Mouse (Mus musculus) gastrocnemius, postnatal 36 days (tissue): ENCODE results near the gene Mau2. TPM values are rescaled to one million over a fixed set of nuclear protein-coding genes. Genes with fewer than 3 reads are reported as not detected.

ENCODE experiments used
- DNase-seq, 2 experiments: peaks; one replicate each; pipeline ENCODE4 v3.0.0; 2022
- intact Hi-C: fragments of 180-260 bp; cut with DNase I; formaldehyde crosslinking; loops from one replicate; pipeline ENCODE4 v1.15.1; 2025
- total RNA-seq, 2 experiments: library from RNA; stranded (reverse); gene quantifications; 2 replicates each; pipeline ENCODE4 v1.2.3; 2021

Gene Mau2
- total RNA-seq, 2 experiments from 2014 or later: 24.2 to 25.8 TPM

- intact Hi-C loops: no loop called here
- no peak for DNase-seq
Observed at GRCm38 (mm10) chr8:69984876-69985553, 57.5 kb downstream of the Mau2 start.

DNA sequence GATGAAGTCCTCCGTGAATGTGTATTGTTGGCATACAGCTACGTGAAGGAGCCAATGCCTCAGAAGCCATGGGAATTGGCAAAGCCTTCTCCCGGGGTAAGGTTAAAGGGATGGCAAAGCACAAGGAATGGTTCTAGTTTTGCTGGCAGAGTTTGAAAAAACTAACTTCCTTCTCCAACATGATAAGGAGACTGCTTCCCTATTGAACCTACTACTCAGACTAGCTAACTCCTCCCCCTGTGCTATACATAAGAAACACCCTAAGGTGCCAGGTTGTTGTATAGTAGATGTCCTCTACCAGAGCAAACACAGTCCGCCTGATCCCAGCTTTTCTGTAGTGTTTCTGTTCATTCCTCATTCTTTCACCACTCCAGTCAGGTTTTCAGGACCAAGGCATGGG lies 64.1 kb downstream of the Mau2 start:
- intact Hi-C loops: no loop called here
- DNase-seq: no peak

GRCm38 (mm10) chr8:69974806-69975205 lies 67.7 kb downstream of the Mau2 start:
- intact Hi-C loops: no loop called here
- DNase-seq: no peak

DNA sequence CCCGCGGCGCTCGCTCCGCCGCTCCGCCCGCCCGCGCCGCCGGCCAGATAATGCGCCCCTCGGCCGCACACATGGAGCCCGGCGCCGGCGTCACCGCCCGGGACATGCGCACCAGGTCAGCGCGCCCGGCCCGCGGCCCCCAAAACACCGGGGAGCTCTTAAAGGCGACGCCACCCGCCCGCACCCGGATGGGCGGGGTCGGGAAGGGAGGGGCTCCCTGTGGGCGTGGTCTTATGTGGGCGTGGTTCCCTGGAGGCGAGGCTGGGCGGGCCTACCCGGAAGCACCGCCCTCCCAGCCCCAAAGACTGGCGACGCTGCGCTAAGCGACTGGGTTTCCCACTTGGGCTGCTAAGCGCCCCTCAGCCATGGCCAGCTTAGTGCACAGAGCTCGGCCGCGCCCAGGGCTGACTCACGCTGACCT lies 68.3 kb downstream of the Mau2 start:
- DNase-seq: peak; percentile 95 to 98
- intact Hi-C loops: no loop called here

GRCm38 (mm10) chr8:69973442-69974161 lies 68.9 kb downstream of the Mau2 start:
- intact Hi-C loops: no loop called here
- DNase-seq: peak; percentile 34 to 38

GRCm38 (mm10) chr8:69973063-69973441 lies 69.5 kb downstream of the Mau2 start:
- intact Hi-C loops: no loop called here
- no peak for DNase-seq

- DNase-seq: no peak
- intact Hi-C loops: no loop called here
Observed at GRCm38 (mm10) chr8:69970880-69971279, 71.7 kb downstream of the Mau2 start.

- intact Hi-C loops: no loop called here
- no peak for DNase-seq
Observed at GRCm38 (mm10) chr8:69967291-69967933, 75.1 kb downstream of the Mau2 start.

Other genes with a start within 250 kb of the Mau2 start
- 1 to 10 TPM; 3.0 to 3.5 TPM for gene Gmip, start 234.1 kb downstream of the Mau2 start, total RNA-seq
- gene Lpar2, start 220.3 kb downstream of the Mau2 start, total RNA-seq: not detected
- gene Pbx4, start 210.2 kb downstream of the Mau2 start, total RNA-seq: not detected
- gene Cilp2, start 155.0 kb downstream of the Mau2 start, total RNA-seq: 10 to 100 TPM in 1 of 2 experiments, 1 to 10 TPM in 1; 9.3 to 11.0 TPM
- gene Tssk6, start 140.6 kb downstream of the Mau2 start, total RNA-seq: not detected
- 100 to 1,000 TPM; 332 to 340 TPM for gene Ndufa13, start 140.2 kb downstream of the Mau2 start, total RNA-seq
- 1 to 10 TPM; 5.7 to 9.0 TPM for gene Yjefn3, start 140.0 kb downstream of the Mau2 start, total RNA-seq
- 10 to 100 TPM; 25.6 to 29.1 TPM for gene Gatad2a, start 46.4 kb downstream of the Mau2 start, total RNA-seq
- 10 to 100 TPM; 14.6 to 17.7 TPM for gene Sugp1, start 79 bp upstream of the Mau2 start, total RNA-seq
- under 1 TPM in 1 of 2 experiments, not detected in 1; 0.48 TPM for gene Tm6sf2, start 30.2 kb upstream of the Mau2 start, total RNA-seq
- gene Hapln4, start 40.7 kb upstream of the Mau2 start, total RNA-seq: under 1 TPM in 1 of 2 experiments, not detected in 1; 0.15 TPM
- not detected for gene Ncan, start 78.1 kb upstream of the Mau2 start, total RNA-seq
- 1 to 10 TPM; 4.3 to 4.6 TPM for gene Nr2c2ap, start 88.6 kb upstream of the Mau2 start, total RNA-seq
- gene Rfxank, start 96.4 kb upstream of the Mau2 start, total RNA-seq: 1 to 10 TPM; 6.2 to 9.3 TPM
- 10 to 100 TPM; 14.2 to 16.3 TPM for gene Borcs8, start 96.8 kb upstream of the Mau2 start, total RNA-seq
- under 1 TPM; 0.28 to 0.32 TPM for gene Mef2b, start 97.0 kb upstream of the Mau2 start, total RNA-seq
- gene Tmem161a, start 129.6 kb upstream of the Mau2 start, total RNA-seq: 10 to 100 TPM; 75.3 to 75.9 TPM
- gene Slc25a42, start 169.6 kb upstream of the Mau2 start, total RNA-seq: 10 to 100 TPM; 28.0 to 40.6 TPM
- 10 to 100 TPM; 34.8 to 46.2 TPM for gene Sugp2, start 191.5 kb upstream of the Mau2 start, total RNA-seq
- gene Armc6, start 191.7 kb upstream of the Mau2 start, total RNA-seq: 1 to 10 TPM; 6.8 to 7.3 TPM
- gene Homer3, start 240.1 kb upstream of the Mau2 start, total RNA-seq: 1 to 10 TPM; 3.0 to 4.7 TPM